Mouse (Mus musculus) kidney, embryonic 15.5 days (tissue): Measurements from ENCODE around the gene Zfp704. TPM values are rescaled to one million over a fixed set of nuclear protein-coding genes. Genes with fewer than 3 reads are reported as not detected.
A peak's percentile ranks its signal among the peaks of the same experiment; 100 is the strongest.

Experiments used
- ATAC-seq: fragments of 200-750 bp; cut with Nextera tagmentation; replicated peaks from 2 replicates; pipeline ENCODE4 v1.8.0; 2017; ENCODE audit warnings: moderate TSS enrichment; ENCODE audit not compliant: low FRiP score
- H3K27ac ChIP-seq: fragments of 300-500 bp; sonication (generic); 2 replicates; pipeline ENCODE4 v1.5.1; 2015; ENCODE audit warnings: mild to moderate bottlenecking, inconsistent platforms
- H3K27me3 ChIP-seq: fragments of 300-500 bp; sonication (generic); 2 replicates; pipeline ENCODE4 v1.6.1; 2015; ENCODE audit warnings: inconsistent platforms
- H3K36me3 ChIP-seq: fragments of 300-500 bp; sonication (generic); 2 replicates; pipeline ENCODE4 v1.6.1; 2015; ENCODE audit warnings: inconsistent platforms
- H3K4me1 ChIP-seq: fragments of 300-500 bp; sonication (generic); 2 replicates; pipeline ENCODE4 v1.6.1; 2015; ENCODE audit warnings: inconsistent platforms
- H3K4me2 ChIP-seq: fragments of 300-500 bp; sonication (generic); 2 replicates; pipeline ENCODE4 v1.6.1; 2015; ENCODE audit warnings: moderate library complexity, mild to moderate bottlenecking, inconsistent platforms
- H3K4me3 ChIP-seq: fragments of 300-500 bp; sonication (generic); replicated peaks from 2 replicates; pipeline ENCODE4 v1.5.1; 2015; ENCODE audit warnings: mild to moderate bottlenecking, inconsistent platforms
- H3K9ac ChIP-seq: fragments of 300-500 bp; sonication (generic); 2 replicates; pipeline ENCODE4 v1.6.1; 2015; ENCODE audit warnings: mild to moderate bottlenecking, inconsistent platforms
- H3K9me3 ChIP-seq: fragments of 300-500 bp; sonication (generic); replicated peaks from 2 replicates; pipeline ENCODE4 v1.6.1; 2016; ENCODE audit warnings: inconsistent platforms
- WGBS: fragments of 180-500 bp; shearing (Covaris S2); methylation state at CpG from one replicate; pipeline ENCODE4 v1.1.7; 2015; ENCODE audit warnings: mixed read lengths; 5-methylcytosine and 5-hydroxymethylcytosine counted together
- polyA plus RNA-seq: library from polyadenylated mRNA; unstranded; fragments of >200 nt; fragmentation: Nextera tagmentation; extraction: Ambion mirVana; gene quantifications from 2 replicates; pipeline ENCODE4 v1.2.1, GENCODE M21; 2015

The Zfp704 gene
- polyA plus RNA-seq, 1 experiment from 2014 or later: 12.1 TPM

DNA sequence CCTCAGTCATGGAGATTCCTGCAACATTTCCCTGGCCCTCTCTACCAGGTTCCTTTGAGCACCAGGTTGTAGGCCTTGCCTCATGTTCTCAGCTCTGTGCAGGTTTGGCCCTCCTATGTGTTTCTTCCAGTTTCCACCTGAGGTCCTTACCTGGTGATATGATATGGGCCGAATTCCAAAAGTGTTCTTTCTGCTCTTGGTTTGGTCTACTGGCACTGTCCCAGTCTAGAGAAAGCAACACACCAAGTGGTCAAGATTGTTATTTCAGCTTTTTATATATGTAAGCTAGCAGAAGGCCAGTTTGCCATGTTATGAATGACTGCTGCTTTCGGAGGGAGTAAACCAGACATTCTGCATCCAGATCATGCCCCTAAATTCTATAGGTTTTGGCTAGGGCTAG lies 541 bp upstream of the Zfp704 start:
- peaks cover 45% of the 10 kb centered on the region for H3K4me1 ChIP-seq
- 0 out of 2 replicates have a peak, but pooled peaks cover 2% of the 10 kb centered on the region for H3K27me3 ChIP-seq
- peak overlapping the region; percentile 88 for H3K4me2 ChIP-seq
- H3K36me3 ChIP-seq: no peaks in the 10 kb centered on the region
- peak overlapping the region; percentile 95 for H3K27ac ChIP-seq
- H3K4me3 ChIP-seq: peak overlapping the region; percentile 81
- H3K9ac ChIP-seq: no peak overlapping the region
- ATAC-seq: no peak; the same call in 1 of the 2 replicates
- WGBS: 84% methylated on average over 2 of the region's 2 CpGs
- H3K9me3 ChIP-seq: no peaks in the 10 kb centered on the region

DNA sequence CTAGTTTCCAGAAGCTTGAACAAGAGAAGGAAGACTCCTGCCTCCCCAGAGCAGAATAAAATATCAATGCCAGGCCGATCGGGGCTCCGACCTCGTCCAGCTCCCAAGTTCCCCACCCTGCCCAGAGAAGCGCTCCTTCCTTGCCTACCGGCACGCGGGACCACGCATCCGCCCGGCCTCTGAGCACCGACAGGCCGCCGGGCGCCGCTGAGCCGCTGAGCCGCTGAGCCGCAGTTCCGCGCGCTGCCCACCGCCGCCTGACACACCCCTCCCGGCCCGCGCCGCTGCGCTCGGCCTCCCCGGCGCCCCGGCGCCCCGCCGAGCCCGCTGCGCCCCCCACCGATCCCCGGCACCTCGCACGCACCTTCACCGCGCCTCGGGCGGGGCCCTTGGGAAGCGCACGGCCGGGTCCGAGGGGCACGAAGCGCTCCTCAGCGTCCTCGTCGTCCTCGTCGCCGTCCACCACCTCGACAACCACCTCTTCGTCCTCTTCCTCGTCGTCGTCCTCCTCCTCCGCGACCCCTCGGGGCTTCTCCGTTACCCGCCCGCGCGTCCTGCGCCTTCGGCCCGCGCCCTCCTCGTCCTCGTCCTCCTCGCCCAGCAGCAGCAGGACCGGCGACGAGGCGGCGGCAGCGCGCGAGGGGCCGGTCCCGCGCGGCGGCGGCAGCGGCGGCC lies 842 bp downstream of the Zfp704 start:
- Histone ChIP-seq H3K27ac (peak overlapping the region; percentile 95), H3K4me2 (peak overlapping the region; percentile 88), H3K4me3 (peak overlapping the region; percentile 81), H3K27me3 (0 out of 2 replicates have a peak, but pooled peaks cover 2% of the 10 kb centered on the region), H3K9me3 (no peaks in the 10 kb centered on the region), H3K36me3 (no peaks in the 10 kb centered on the region), H3K4me1 (peaks cover 55% of the 10 kb centered on the region), H3K9ac (peak overlapping the region; percentile 90)
- under 1% methylated on average over 92 of the region's 94 CpGs for WGBS
- ATAC-seq: peak; percentile 33

GRCm38 (mm10) chr3:9608441-9608905 lies 1.4 kb downstream of the Zfp704 start:
- Histone ChIP-seq H3K27me3 (0 out of 2 replicates have a peak, but pooled peaks cover 2% of the 10 kb centered on the region), H3K4me1 (peaks cover 60% of the 10 kb centered on the region), H3K27ac (peak overlapping the region; percentile 95), H3K4me3 (peak overlapping the region; percentile 81), H3K36me3 (no peaks in the 10 kb centered on the region), H3K9ac (peak overlapping the region; percentile 90), H3K4me2 (peak overlapping the region; percentile 88), H3K9me3 (no peaks in the 10 kb centered on the region)
- ATAC-seq: 0 out of 2 replicates have a peak, but pooled peaks have one; percentile 11
- under 1% methylated on average over 16 of the region's 16 CpGs for WGBS

GRCm38 (mm10) chr3:9607686-9608085 lies 2.2 kb downstream of the Zfp704 start:
- WGBS: 49% methylated on average over 5 of the region's 5 CpGs
- Histone ChIP-seq H3K4me2 (peak overlapping the region; percentile 88), H3K27me3 (0 out of 2 replicates have a peak, but pooled peaks cover 2% of the 10 kb centered on the region), H3K4me1 (peaks cover 60% of the 10 kb centered on the region), H3K9me3 (no peaks in the 10 kb centered on the region), H3K27ac (no peak overlapping the region), H3K4me3 (peak overlapping the region; percentile 81), H3K9ac (no peak overlapping the region), H3K36me3 (no peaks in the 10 kb centered on the region)
- no peak for ATAC-seq

GRCm38 (mm10) chr3:9605784-9606706 lies 3.8 kb downstream of the Zfp704 start:
- peaks cover 56% of the 10 kb centered on the region for H3K4me1 ChIP-seq
- H3K9ac ChIP-seq: no peak overlapping the region
- no peak overlapping the region for H3K4me3 ChIP-seq
- no peaks in the 10 kb centered on the region for H3K36me3 ChIP-seq
- H3K4me2 ChIP-seq: no peak overlapping the region
- no peaks in the 10 kb centered on the region for H3K27me3 ChIP-seq
- WGBS: 29% methylated on average over 11 of the region's 11 CpGs
- no peak for ATAC-seq
- no peaks in the 10 kb centered on the region for H3K9me3 ChIP-seq
- H3K27ac ChIP-seq: peak overlapping the region; percentile 27; the same call in 1 of the 2 replicates

DNA sequence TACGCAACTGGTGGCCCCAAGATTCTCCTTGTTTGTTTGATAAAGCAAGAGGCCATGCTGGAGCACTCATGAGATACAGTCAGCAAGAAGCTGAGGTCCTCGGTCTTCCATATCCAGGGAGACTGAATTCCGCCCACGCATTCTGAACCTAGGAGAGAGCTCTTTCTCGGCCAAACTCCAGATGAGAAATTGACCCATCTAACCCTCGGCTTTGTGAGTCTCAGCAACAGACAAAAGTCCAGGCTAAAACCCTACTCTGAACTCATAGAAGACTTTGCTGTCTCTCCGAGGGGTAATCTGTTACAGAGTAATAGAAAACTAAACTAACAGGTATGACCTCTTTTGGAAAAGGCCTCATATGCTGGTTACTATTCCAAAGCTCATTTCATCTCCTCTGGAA lies 4.9 kb downstream of the Zfp704 start:
- Histone ChIP-seq H3K4me3 (no peak overlapping the region), H3K4me2 (no peak overlapping the region), H3K9ac (no peak overlapping the region), H3K4me1 (peaks cover 57% of the 10 kb centered on the region), H3K27ac (no peak overlapping the region), H3K36me3 (no peaks in the 10 kb centered on the region), H3K27me3 (no peaks in the 10 kb centered on the region), H3K9me3 (no peaks in the 10 kb centered on the region)
- ATAC-seq: no peak
- WGBS: 59% methylated on average over 7 of the region's 7 CpGs

GRCm38 (mm10) chr3:9603866-9604265 lies 6.0 kb downstream of the Zfp704 start:
- no peaks in the 10 kb centered on the region for H3K36me3 ChIP-seq
- no peak overlapping the region for H3K4me3 ChIP-seq
- no peak for ATAC-seq
- no peak overlapping the region for H3K27ac ChIP-seq
- peaks cover 63% of the 10 kb centered on the region for H3K4me1 ChIP-seq
- H3K27me3 ChIP-seq: no peaks in the 10 kb centered on the region
- no peak overlapping the region for H3K9ac ChIP-seq
- no peaks in the 10 kb centered on the region for H3K9me3 ChIP-seq
- WGBS: 80% methylated on average over 4 of the region's 4 CpGs
- H3K4me2 ChIP-seq: no peak overlapping the region

DNA sequence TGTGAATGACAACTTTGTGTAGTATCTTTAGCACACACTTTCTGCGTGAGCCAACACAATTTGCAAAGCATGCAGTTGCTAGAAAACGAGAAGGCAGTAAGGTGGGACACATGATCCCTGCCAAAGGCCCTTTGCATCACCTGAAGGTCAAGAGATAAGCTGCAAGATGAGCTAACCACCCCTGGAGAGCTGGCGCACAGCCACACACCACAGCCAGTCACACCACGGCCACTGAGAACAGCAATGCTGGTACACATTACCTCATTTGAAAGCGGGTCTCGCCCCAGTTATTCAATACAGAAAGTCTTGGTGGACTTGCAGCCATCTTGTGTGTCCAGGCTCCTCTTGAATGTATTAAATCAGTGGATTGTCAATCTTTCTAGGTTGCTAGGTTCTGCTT lies 9.3 kb downstream of the Zfp704 start:
- Histone ChIP-seq H3K4me1 (peaks cover 42% of the 10 kb centered on the region), H3K4me3 (no peak overlapping the region), H3K9ac (no peak overlapping the region), H3K27ac (peak overlapping the region; percentile 4; the same call in 1 of the 2 replicates), H3K36me3 (no peaks in the 10 kb centered on the region), H3K9me3 (no peaks in the 10 kb centered on the region), H3K4me2 (no peak overlapping the region), H3K27me3 (no peaks in the 10 kb centered on the region)
- no peak for ATAC-seq
- 70% methylated on average over 6 of the region's 6 CpGs for WGBS

GRCm38 (mm10) chr3:9599738-9600410 lies 10.0 kb downstream of the Zfp704 start:
- peaks cover 35% of the 10 kb centered on the region for H3K4me1 ChIP-seq
- no peaks in the 10 kb centered on the region for H3K36me3 ChIP-seq
- no peak overlapping the region for H3K9ac ChIP-seq
- H3K9me3 ChIP-seq: no peaks in the 10 kb centered on the region
- 74% methylated on average over 11 of the region's 11 CpGs for WGBS
- no peak overlapping the region for H3K27ac ChIP-seq
- no peak overlapping the region for H3K4me2 ChIP-seq
- ATAC-seq: no peak
- H3K27me3 ChIP-seq: no peaks in the 10 kb centered on the region
- no peak overlapping the region for H3K4me3 ChIP-seq

- no peak overlapping the region for H3K9ac ChIP-seq
- H3K27me3 ChIP-seq: no peaks in the 10 kb centered on the region
- no peaks in the 10 kb centered on the region for H3K36me3 ChIP-seq
- H3K27ac ChIP-seq: no peak overlapping the region
- ATAC-seq: no peak
- no peak overlapping the region for H3K4me3 ChIP-seq
- peaks cover 21% of the 10 kb centered on the region for H3K4me1 ChIP-seq
- no peak overlapping the region for H3K4me2 ChIP-seq
- no peaks in the 10 kb centered on the region for H3K9me3 ChIP-seq
- WGBS: 83% methylated on average over 3 of the region's 3 CpGs
These were observed 11.8 kb downstream of the Zfp704 start for GRCm38 (mm10) chr3:9598061-9598460.

DNA sequence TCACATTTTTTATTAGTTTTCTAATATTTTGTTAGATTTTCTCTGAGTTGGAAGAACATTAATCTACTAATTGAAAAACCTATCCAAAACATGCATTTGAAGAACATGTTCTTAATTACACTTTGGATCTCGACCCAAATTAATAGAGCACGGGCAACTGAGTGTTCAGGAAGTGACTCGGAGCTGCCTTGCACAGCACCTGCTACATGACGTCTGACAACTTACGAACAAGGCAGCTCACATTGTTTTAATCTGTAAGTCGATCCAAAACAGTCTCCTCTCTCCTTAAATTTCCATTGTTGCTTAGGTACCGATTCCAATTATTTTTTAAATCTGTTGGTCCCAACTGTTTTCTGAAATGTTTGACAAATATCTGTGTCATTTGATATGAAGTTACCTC lies 15.4 kb downstream of the Zfp704 start:
- no peak for ATAC-seq
- no peaks in the 10 kb centered on the region for H3K27me3 ChIP-seq
- H3K9ac ChIP-seq: no peak overlapping the region
- H3K4me3 ChIP-seq: no peak overlapping the region
- no peaks in the 10 kb centered on the region for H3K36me3 ChIP-seq
- no peaks in the 10 kb centered on the region for H3K9me3 ChIP-seq
- H3K4me2 ChIP-seq: no peak overlapping the region
- 59% methylated on average over 7 of the region's 7 CpGs for WGBS
- no peak overlapping the region for H3K27ac ChIP-seq
- peaks cover 9% of the 10 kb centered on the region for H3K4me1 ChIP-seq
